ENCODE assay signal across 28 mouse cellular contexts in the genomic region with DNA sequence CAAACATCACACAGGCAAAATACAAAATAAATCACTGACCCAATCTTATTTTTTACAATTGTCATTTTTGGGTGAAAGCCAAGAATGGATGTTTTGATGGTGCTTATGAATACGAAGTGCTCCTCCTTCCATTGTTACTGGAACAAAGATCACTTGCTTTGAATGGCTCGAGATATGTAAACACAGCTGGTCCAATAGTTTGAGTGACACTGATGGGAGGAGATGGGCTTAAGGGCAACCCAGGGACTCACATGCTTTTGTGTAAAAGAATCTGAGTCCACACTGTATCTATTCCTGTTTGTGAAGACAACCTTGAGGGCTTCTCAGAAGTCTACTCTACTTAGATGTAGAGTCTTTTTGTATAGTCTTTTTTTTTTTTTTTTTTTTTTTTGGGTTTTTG.
DNase-seq lines count a peak whose midpoint lies in the region; ATAC-seq lines count a peak whose summit lies in the region.
"Had no signal": no experiment of that assay in that cellular context is flagged by ENCODE, and none has a peak within 500 bp of the region (broad histone marks: within the 10 kb centered on the region; RNA-seq: fewer than 3 reads in every experiment).

No protein-coding gene starts in this region.

- H3K4me3 ChIP-seq in forebrain, embryonic 13.5 days: no peak overlapping the region
- no peak overlapping the region for H3K4me3 ChIP-seq in forebrain, embryonic 11.5 days (ENCODE audit: low read depth, low read length)
- H3K4me3 ChIP-seq in forebrain, embryonic 16.5 days (replicated peaks; ENCODE audit: low read length): no peak overlapping the region
- no peak overlapping the region for H3K4me3 ChIP-seq in forebrain, embryonic 12.5 days (replicated peaks)
- H3K4me3 ChIP-seq in midbrain, embryonic 11.5 days (ENCODE audit: low read depth, low read length): no peak overlapping the region
- H3K4me3 ChIP-seq in midbrain, embryonic 13.5 days (replicated peaks): no peak overlapping the region
- H3K4me3 ChIP-seq: embryonic facial prominence, embryonic 13.5 days; heart, embryonic 12.5 days; heart, embryonic 15.5 days; hindbrain, embryonic 10.5 days; hindbrain, embryonic 13.5 days; intestine, embryonic 15.5 days had no signal

- H3K36me3 ChIP-seq in forebrain, embryonic 13.5 days (ENCODE audit: poor library complexity, severe bottlenecking): no peaks in the 10 kb centered on the region
- no peaks in the 10 kb centered on the region for H3K36me3 ChIP-seq in forebrain, embryonic 11.5 days (ENCODE audit: control insufficient read depth, insufficient read depth, low read length)
- no peaks in the 10 kb centered on the region for H3K36me3 ChIP-seq in forebrain, embryonic 16.5 days (ENCODE audit: control insufficient read depth, insufficient read depth)
- H3K36me3 ChIP-seq in forebrain, embryonic 12.5 days (replicated peaks): no peaks in the 10 kb centered on the region
- no peaks in the 10 kb centered on the region for H3K36me3 ChIP-seq in midbrain, embryonic 11.5 days (ENCODE audit: control insufficient read depth, insufficient read depth, low read length)
- H3K36me3 ChIP-seq in midbrain, embryonic 13.5 days: no peaks in the 10 kb centered on the region
- H3K36me3 ChIP-seq: embryonic facial prominence, embryonic 13.5 days; G1E; heart, embryonic 12.5 days; heart, embryonic 15.5 days; hindbrain, embryonic 10.5 days; hindbrain, embryonic 13.5 days; intestine, embryonic 15.5 days had no signal

- no peak overlapping the region for H3K9ac ChIP-seq in forebrain, embryonic 13.5 days
- no peak overlapping the region for H3K9ac ChIP-seq in forebrain, embryonic 11.5 days (ENCODE audit: low read length)
- H3K9ac ChIP-seq in forebrain, embryonic 16.5 days (replicated peaks; ENCODE audit: low read depth, low read length): no peak overlapping the region
- H3K9ac ChIP-seq in forebrain, embryonic 12.5 days: no peak overlapping the region
- no peak overlapping the region for H3K9ac ChIP-seq in midbrain, embryonic 11.5 days (ENCODE audit: low read length)
- H3K9ac ChIP-seq in midbrain, embryonic 13.5 days (replicated peaks): no peak overlapping the region
- H3K9ac ChIP-seq: embryonic facial prominence, embryonic 13.5 days; heart, embryonic 12.5 days; heart, embryonic 15.5 days; hindbrain, embryonic 13.5 days; intestine, embryonic 15.5 days had no signal

- intact Hi-C loops in left cerebral cortex, postnatal 4 days (cut with DNase I): no loop called here

- H3K9me3 ChIP-seq in forebrain, embryonic 13.5 days (replicated peaks): no peaks in the 10 kb centered on the region
- no peaks in the 10 kb centered on the region for H3K9me3 ChIP-seq in forebrain, embryonic 11.5 days (ENCODE audit: control insufficient read depth, low read length)
- H3K9me3 ChIP-seq in forebrain, embryonic 16.5 days (ENCODE audit: control insufficient read depth, low read length): no peaks in the 10 kb centered on the region
- H3K9me3 ChIP-seq in forebrain, embryonic 12.5 days: no peaks in the 10 kb centered on the region
- no peaks in the 10 kb centered on the region for H3K9me3 ChIP-seq in midbrain, embryonic 11.5 days (ENCODE audit: control insufficient read depth, low read length)
- no peaks in the 10 kb centered on the region for H3K9me3 ChIP-seq in midbrain, embryonic 13.5 days
- H3K9me3 ChIP-seq: embryonic facial prominence, embryonic 13.5 days; G1E; heart, embryonic 12.5 days; heart, embryonic 15.5 days; hindbrain, embryonic 10.5 days; hindbrain, embryonic 13.5 days; intestine, embryonic 15.5 days had no signal

- no peak overlapping the region for H3K27ac ChIP-seq in forebrain, embryonic 13.5 days
- no peak overlapping the region for H3K27ac ChIP-seq in forebrain, embryonic 11.5 days (ENCODE audit: low read depth, low read length)
- no peak overlapping the region for H3K27ac ChIP-seq in forebrain, embryonic 16.5 days (ENCODE audit: low read length)
- no peak overlapping the region for H3K27ac ChIP-seq in forebrain, embryonic 12.5 days
- H3K27ac ChIP-seq in midbrain, embryonic 11.5 days (ENCODE audit: low read depth, low read length): no peak overlapping the region
- H3K27ac ChIP-seq in midbrain, embryonic 13.5 days: no peak overlapping the region
- H3K27ac ChIP-seq: embryonic facial prominence, embryonic 13.5 days; heart, embryonic 15.5 days; hindbrain, embryonic 10.5 days; hindbrain, embryonic 13.5 days; intestine, embryonic 15.5 days had no signal

- H3K4me2 ChIP-seq in forebrain, embryonic 13.5 days: no peak overlapping the region
- H3K4me2 ChIP-seq in forebrain, embryonic 11.5 days (ENCODE audit: low read depth, low read length, severe bottlenecking): no peak overlapping the region
- no peak overlapping the region for H3K4me2 ChIP-seq in forebrain, embryonic 16.5 days (ENCODE audit: low read length)
- no peak overlapping the region for H3K4me2 ChIP-seq in forebrain, embryonic 12.5 days
- H3K4me2 ChIP-seq in midbrain, embryonic 11.5 days: no peak overlapping the region
- H3K4me2 ChIP-seq in midbrain, embryonic 13.5 days (replicated peaks): no peak overlapping the region
- H3K4me2 ChIP-seq: embryonic facial prominence, embryonic 13.5 days; heart, embryonic 12.5 days; heart, embryonic 15.5 days; hindbrain, embryonic 13.5 days; intestine, embryonic 15.5 days had no signal

- DNase-seq in forebrain, embryonic 11.5 days (ENCODE audit: low spot score): no peak
- DNase-seq in midbrain, embryonic 11.5 days (ENCODE audit: low spot score, missing footprints): no peak
- DNase-seq in left cerebral cortex, postnatal 4 days: no peak
- DNase-seq: adrenal gland, postnatal 10 days; adrenal gland, postnatal 36 days; B cell, adult 2 months; cerebellum, adult 11 months; cerebellum, adult 2 months; cerebellum, adult 9-11 months; cerebellum, postnatal 25 days; gastrocnemius, postnatal 25 days; heart, adult 18-20 months; heart, postnatal 10 days; heart, postnatal 36 days had no signal

- no peaks in the 10 kb centered on the region for H3K27me3 ChIP-seq in forebrain, embryonic 13.5 days
- no peaks in the 10 kb centered on the region for H3K27me3 ChIP-seq in forebrain, embryonic 11.5 days (ENCODE audit: control insufficient read depth, insufficient read depth, low read length)
- H3K27me3 ChIP-seq in forebrain, embryonic 16.5 days (replicated peaks; ENCODE audit: control insufficient read depth, insufficient read depth, low read length): no peaks in the 10 kb centered on the region
- no peaks in the 10 kb centered on the region for H3K27me3 ChIP-seq in forebrain, embryonic 12.5 days
- H3K27me3 ChIP-seq in midbrain, embryonic 11.5 days (ENCODE audit: control insufficient read depth, insufficient read depth, low read length): no peaks in the 10 kb centered on the region
- no peaks in the 10 kb centered on the region for H3K27me3 ChIP-seq in midbrain, embryonic 13.5 days
- H3K27me3 ChIP-seq: CH12.LX; embryonic facial prominence, embryonic 13.5 days; heart, embryonic 12.5 days; heart, embryonic 15.5 days; hindbrain, embryonic 13.5 days; intestine, embryonic 15.5 days had no signal

- 66% methylated on average over 2 of the region's 2 CpGs for WGBS in forebrain, embryonic 13.5 days
- 69% methylated on average over 2 of the region's 2 CpGs for WGBS in forebrain, embryonic 11.5 days
- 51% methylated on average over 2 of the region's 2 CpGs for WGBS in forebrain, embryonic 16.5 days
- 73% methylated on average over 2 of the region's 2 CpGs for WGBS in forebrain, embryonic 12.5 days
- 67% methylated on average over 2 of the region's 2 CpGs for WGBS in midbrain, embryonic 11.5 days
- WGBS in midbrain, embryonic 13.5 days: 56% methylated on average over 2 of the region's 2 CpGs

- peak; percentile 30; the same call in 1 of the 2 replicates for ATAC-seq in forebrain, embryonic 13.5 days
- ATAC-seq in forebrain, embryonic 11.5 days (replicated peaks; ENCODE audit: low FRiP score): no peak
- peak; percentile 63; the same call in 1 of the 2 replicates for ATAC-seq in forebrain, embryonic 16.5 days
- ATAC-seq in forebrain, embryonic 12.5 days (ENCODE audit: low FRiP score): no peak
- 0 out of 2 replicates have a peak, but pooled peaks have one; percentile 24 for ATAC-seq in midbrain, embryonic 11.5 days (ENCODE audit: low FRiP score)
- ATAC-seq in midbrain, embryonic 13.5 days: no peak
- ATAC-seq: hindbrain, embryonic 16.5 days; intestine, embryonic 15.5 days; Patski had no signal

- H3K4me1 ChIP-seq in forebrain, embryonic 13.5 days: no peaks in the 10 kb centered on the region
- H3K4me1 ChIP-seq in forebrain, embryonic 11.5 days (replicated peaks; ENCODE audit: control insufficient read depth, insufficient read depth, low read length): no peaks in the 10 kb centered on the region
- H3K4me1 ChIP-seq in forebrain, embryonic 16.5 days (replicated peaks; ENCODE audit: control insufficient read depth, insufficient read depth, low read length): no peaks in the 10 kb centered on the region
- H3K4me1 ChIP-seq in forebrain, embryonic 12.5 days: no peaks in the 10 kb centered on the region
- H3K4me1 ChIP-seq in midbrain, embryonic 11.5 days (ENCODE audit: control insufficient read depth, insufficient read depth, low read length): peaks cover 2% of the 10 kb centered on the region; the same call in 1 of the 2 replicates
- H3K4me1 ChIP-seq in midbrain, embryonic 13.5 days (replicated peaks): no peaks in the 10 kb centered on the region
- H3K4me1 ChIP-seq: embryonic facial prominence, embryonic 13.5 days; heart, embryonic 12.5 days; heart, embryonic 15.5 days; hindbrain, embryonic 13.5 days; intestine, embryonic 15.5 days had no signal

Comparison
In these comparisons a context has a peak if more than half of its experiments do, and no peak if none do; other contexts are left out.
1. ATAC-seq: peak in forebrain, embryonic 13.5 days (single experiment), forebrain, embryonic 16.5 days (single experiment) and midbrain, embryonic 11.5 days (single experiment); none in forebrain, embryonic 11.5 days (single experiment), forebrain, embryonic 12.5 days (single experiment) and midbrain, embryonic 13.5 days (single experiment).